Mouse (Mus musculus) layer of hippocampus, adult 11-12 months (tissue): ENCODE data around the gene Dazl.
"Not testable (repeated sequence)": the region's sequence is repeated elsewhere in the genome, so short reads cannot be mapped to it uniquely, and the experiment has no call there.

Source experiments
- DNase-seq: peaks from one replicate; pipeline ENCODE4 v3.0.0; 2022; ENCODE audit warnings: low spot score

The Dazl gene

DNA sequence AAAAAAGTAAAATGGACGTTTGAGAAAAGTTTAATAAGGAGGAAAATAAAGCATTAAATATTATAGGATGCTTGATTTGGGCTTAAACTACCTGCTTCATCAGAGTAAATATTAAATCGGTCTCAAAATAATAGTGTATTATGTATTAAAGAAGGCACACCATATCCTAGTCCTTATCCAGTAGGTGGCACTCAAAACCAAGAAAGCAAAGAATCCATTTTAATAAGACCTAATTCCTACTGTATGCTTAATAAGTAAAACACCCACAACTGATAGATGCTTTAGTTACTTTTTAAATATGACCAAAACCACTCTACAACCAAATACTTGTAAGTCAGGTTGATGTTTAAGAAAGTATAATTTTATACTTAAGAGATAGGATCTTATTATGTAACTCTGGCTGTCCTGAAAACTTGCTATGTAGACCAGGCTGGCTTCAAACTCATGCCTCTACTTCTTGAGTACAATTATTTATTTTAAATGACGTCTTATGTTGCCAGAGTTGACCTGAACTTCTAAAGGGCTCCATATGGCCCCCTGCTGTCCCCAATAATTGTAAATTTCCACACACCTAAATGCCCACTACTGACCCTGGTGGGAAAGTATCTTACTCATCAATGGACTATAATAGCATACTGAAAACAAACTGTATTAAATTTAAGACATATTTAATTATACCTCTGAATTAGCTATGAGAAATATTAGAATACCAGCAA, 1.8 kb downstream of the Dazl start:
- DNase-seq = no peak

DNA sequence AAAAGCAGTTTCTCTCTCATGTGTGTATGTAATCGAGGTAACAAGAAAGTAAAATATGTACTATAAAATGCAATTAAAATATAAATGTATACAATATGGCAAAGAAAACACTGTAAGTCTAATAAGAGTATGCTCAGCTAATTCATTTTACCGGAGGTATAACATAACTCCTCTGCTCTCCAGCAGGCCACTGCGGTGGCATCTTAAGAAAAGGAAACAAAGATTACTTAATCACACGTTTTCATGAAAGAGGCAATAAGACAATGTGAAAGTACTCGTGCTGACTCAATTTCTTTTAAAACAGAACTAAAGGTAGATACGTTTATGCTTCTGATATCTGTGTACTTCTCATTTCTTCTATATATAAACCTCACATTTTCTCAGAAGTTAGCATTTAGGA, 8.6 kb downstream of the Dazl start:
- DNase-seq = no peak

DNA sequence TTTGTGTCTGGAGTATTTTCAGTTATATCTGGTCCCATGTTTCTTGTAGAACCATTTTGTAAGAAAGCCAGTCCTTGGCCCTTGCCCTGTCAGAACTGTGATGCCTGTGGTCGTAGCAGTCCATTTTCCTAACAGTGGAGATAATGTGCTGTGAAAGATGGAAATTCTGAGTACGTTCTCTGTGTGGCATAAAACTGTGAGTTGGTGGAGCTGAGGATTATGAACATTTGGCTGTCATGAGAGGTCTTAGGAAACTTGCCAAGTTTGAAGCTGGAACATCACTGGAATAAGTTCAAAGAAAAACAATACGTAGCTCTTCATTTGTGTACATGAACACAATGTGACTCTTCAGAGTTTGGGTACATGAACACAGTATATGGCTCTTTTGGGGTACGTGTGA, 31.8 kb downstream of the Dazl start:
- DNase-seq = not testable (repeated sequence)

DNA sequence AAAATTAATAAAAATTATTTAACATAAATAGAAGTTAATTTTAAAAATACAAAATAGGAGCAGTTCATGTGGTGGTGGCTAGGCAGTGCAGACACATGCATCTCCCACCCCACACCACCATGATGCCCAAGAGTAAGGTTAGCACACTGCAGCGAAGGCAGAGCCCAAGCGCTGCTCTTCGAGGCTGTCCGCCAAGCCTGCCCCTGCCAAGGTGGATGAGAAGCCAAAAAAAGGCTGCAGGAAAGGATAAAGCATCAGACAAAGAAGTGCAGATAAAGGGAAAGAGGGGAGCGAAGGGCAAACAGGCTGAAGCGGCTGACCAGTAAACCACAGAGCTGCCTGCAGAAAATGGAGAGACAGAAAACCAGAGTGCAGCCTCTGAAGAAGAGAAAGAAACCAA, 32.6 kb downstream of the Dazl start:
- no peak for DNase-seq

DNA sequence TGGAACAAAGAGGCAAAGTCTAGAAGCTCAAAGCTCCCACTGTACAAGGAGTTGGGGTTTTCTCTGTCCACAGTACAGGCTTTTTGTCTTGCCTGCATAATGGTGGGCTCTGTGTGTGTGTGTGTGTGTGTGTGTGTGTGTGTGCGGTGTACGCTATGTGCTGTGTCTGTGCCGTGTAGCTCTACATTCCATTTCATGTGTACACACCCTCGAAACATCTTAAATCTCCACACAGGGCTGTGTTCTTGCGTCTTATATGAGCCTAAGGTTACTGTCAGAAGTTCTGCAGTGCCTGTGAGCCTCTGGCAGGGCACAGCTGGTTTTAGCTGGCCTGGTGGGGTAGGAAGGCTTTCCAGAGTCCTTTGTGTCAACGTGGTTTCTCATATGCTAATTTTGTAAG, 46.8 kb downstream of the Dazl start:
- DNase-seq = no peak

DNA sequence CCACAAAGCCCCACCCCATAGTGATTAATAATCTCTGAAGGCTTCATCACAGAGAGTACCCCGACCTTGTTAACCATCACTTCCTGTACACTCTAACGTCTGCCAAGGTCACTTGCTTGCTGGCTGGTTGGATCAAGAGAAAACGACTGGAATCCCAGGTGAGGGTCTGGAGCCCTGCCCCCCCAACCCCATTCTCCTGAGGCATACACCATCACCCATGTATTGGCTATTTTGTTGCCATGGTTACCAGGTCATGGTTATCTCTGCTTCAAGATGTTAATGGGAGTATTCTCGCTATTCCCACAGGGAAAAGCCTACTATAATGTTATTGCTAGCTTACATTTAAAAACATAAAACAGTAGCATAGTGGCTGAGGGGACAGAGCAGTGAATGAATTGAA, 48.8 kb downstream of the Dazl start:
- DNase-seq = no peak

DNA sequence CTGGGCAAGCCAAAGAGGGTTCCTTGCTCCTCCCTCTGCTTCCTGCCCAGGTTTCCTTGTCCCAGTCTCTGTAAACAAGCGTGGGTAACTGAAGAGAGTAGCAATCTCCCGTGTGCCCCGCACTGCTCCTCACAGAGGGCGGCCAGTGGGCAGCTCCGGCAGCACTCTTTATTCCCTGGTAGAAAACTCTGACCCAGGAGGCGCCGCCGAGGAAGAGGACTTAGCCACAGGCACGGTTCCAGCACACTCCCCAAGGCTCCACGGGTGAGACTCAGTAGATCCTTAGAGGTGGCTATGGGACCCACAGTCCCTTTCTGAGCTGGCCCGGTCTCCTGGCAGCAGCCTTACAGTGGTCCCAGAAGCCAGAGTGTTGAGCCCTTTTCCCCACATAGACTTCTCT, 50.1 kb downstream of the Dazl start:
- DNase-seq = no peak

DNA sequence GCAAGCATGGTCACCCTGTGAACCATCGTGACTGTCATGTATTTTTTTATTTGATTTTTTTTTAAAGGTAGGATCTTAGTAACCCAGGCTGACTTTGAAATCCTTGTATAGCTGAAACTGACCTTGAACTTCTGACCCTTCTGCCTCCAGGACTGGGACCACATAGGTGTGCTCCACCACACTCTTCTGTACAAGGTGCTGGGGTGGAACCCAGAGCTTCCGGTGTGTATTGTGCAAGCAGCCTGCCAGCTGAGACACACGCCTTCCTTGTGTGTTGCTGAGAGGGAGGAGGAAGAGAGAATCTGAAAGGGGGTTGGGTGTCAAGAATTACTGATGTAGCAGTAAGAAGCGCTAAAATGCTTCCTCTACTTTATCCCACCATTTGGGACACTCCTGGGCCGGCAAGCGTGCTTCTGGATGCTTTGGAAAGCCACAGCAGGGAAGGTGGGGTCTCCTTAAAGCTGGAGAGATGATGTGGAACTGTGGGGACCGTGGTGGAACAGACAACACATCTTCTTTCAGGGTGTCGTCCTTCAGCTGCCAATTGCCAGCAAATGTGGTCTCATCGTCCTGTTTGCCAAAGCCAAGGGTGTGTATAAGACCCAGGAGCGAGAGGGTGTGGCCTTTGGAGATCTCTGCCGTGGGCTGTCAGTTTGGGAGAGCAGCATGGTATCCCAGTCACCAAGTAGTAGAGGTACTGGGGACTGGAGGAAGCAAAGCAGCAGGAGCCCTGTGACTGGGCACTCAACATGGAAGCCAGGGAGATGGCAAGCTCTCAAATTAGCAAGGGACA, 55.4 kb downstream of the Dazl start:
- DNase-seq = no peak

DNA sequence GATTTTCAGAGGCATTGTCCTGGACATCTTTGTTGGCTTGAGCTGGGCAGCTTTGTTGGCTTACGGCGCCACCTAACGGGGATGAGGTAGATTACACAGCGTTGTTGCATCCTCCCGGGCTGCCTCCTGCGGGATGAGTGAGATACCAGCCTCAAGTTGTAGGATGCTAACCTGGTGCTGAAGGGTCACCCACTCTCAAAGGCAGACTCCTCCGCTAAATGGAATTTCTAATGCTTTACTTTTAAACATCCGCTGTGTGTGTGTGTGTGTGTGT, 56.1 kb downstream of the Dazl start:
- peak; percentile 87 for DNase-seq

DNA sequence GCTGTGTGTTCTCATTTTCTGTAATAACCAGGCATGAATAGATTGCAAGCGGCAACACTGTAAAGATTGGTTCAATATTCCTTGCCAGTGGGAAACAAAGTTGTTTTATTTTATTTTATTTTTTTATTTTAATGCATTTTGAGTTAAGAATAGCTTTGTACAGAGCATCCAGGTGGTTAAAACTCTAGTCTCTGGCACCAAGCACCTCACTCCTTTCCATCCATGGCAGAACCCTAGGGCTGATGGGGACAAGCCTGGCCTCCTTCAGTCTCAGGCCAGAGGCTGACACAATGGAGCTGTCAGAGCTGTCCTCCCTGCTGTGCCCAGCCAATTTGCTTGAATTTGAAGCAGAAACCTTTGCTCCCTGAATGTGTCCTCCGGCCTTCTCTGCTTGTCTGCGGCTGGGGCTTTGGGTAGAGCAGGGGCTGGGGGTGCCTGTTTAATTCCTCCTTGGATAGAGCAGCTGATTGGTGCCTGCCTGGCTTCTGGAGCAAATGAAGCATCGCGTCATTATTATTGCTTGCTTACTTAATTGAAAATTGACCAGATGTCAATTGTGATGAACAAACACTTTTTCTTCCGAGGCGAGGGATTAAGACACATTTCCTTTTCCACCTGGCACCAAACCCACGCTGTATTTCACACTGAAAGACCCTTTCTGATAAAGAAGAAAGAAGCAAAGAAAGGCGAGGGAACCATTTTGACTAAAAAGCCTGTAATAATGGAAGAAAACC, 56.6 kb downstream of the Dazl start:
- DNase-seq = no peak

DNA sequence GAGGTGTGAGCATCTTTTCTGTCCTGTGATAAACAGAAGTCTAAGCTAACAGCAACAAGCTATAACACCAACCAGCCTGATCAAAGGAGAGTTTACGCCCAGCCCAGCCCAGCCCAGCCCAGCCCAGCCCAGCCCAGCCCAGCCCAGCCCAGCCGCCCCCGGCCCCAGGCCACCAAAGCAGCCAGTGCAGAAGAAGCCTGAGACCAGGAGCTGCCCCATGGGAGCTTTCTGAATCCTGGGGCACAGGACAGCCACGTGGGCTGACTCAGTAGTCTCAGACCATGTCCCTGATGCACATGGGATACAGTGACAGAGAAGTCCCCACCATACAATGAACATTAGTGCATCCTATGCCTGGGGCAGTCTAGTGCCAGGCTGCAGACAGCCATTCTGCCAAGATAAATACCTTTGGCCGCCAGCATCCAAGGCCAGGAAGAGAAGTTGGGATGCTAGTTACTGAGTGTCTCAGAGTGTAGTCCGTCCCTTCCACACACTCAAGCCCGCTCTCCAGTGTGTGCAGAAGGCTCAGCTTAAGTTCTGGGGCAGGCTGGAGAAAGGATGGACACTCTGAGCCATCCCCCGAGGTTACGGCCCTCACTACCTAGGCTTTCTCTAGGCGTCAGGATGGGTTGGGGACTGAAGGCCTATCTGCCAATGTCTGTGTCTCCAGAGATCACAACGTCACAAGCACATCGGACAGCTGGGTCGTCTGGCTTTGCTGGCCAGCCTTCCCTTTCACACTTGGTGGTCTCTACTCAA, 57.3 kb downstream of the Dazl start:
- DNase-seq = no peak

DNA sequence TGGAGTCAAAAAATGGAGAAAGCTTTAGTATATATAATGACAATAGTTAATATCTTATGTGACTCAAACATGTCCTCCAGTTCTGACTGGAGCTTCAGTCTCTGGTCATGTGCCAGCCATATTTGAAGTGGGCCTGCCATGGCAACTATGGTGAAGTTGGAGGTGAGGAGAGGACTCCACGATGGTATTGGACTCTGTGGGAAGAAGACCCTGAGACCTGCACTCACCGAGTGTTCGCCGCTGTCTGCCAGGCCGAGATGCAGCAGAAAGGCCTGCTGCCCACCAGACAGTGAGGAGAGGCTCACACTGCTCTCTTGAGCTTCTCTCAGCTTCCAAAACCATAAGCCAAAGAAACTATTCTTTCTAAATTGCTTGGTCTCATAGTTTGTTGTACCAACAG, 59.5 kb downstream of the Dazl start:
- DNase-seq = no peak

DNA sequence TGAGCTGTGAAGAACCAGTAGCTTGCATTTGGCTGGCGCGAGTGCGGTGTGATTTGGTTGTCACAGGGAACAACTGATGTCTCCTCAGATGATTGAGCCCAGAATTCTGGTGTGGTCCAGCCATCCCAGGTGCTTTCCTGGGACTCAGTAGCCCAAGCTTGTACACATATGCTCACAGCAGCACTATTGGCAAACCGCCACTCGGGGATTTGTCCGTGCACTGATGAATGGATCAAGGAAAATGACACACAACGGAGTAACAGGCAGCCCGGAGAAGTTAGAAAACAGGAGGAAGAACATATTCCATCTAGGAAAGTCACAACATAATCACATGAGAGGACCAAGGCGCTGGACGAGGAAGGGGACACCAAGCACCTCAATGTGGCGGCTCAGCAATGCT, 60.6 kb downstream of the Dazl start:
- DNase-seq = no peak

DNA sequence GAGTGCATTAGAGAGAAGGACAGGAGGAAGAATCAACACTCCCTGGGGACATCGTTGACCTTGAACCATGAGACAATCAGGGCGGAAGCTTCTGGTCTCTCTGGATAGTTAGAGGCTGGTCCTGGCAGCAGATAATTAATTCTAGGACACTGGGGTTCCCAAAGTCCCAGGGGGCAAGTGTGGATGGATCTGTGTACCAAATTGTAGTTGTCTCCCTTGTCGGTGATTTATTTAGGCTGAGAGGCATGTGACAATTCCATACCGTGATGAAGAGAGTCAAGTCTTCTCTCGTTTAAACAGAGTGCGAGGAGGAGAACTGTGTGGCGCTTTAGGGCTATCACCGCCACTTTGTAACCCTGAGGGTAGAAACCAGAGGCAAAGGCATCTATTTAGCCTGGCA, 62.2 kb downstream of the Dazl start:
- no peak for DNase-seq

DNA sequence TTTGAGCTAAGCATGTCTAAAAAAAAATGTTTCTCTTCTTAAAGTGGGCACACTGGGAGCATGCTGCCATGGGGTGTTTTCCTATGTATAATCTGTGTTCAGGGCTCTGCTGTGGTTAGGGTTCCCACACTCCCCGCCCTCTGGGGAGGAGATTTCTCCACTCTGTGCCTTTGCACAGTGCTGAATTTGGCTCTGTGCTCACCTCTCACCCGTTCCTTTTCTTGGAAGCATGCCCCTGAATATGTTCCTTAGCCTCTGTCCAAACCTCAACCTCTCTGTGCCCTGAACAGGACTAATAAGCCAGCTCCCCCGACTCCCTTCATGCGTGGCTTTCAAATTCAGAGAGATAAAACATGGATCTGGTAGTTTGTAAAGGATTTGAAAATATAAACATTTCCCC, 63.9 kb downstream of the Dazl start:
- no peak for DNase-seq
